Mouse (Mus musculus): ENCODE results near the gene Tmc5. TPM values are rescaled to one million over a fixed set of nuclear protein-coding genes. Genes with fewer than 3 reads are reported as not detected.

The Tmc5 gene
- total and polyA plus RNA-seq, 2 experiments from 2014 or later, result 0.14 TPM; not detected in 1

GRCm38 (mm10) chr7:118610721-118611120, 13.6 kb downstream of the Tmc5 start:
- H3K4me1 ChIP-seq (ENCODE audit: control insufficient read depth, insufficient read depth), result no peaks in the 10 kb centered on the region
- DNase-seq (ENCODE audit: low spot score), result no peak
- no peaks in the 10 kb centered on the region for H3K36me3 ChIP-seq (replicated peaks; ENCODE audit: control insufficient read depth, insufficient read depth, low read length)
- peaks cover 10% of the 10 kb centered on the region for H3K27me3 ChIP-seq (ENCODE audit: control insufficient read depth, insufficient read depth, low read length)
- no peak overlapping the region for H3K4me3 ChIP-seq (ENCODE audit: low read depth, low read length)
- no peak for ATAC-seq (ENCODE audit: insufficient read depth, low read depth)
- H3K9me3 ChIP-seq (replicated peaks; ENCODE audit: control insufficient read depth, low read length), result no peaks in the 10 kb centered on the region
- no peak overlapping the region for H3K9ac ChIP-seq (replicated peaks; ENCODE audit: low read depth, low read length)
- no peak overlapping the region for H3K27ac ChIP-seq (ENCODE audit: low read depth)
- H3K4me2 ChIP-seq (ENCODE audit: low read depth, low read length), result no peak overlapping the region
- no peak for TF ChIP-seq CTCF (IDR thresholded peaks at IDR 0.05; ENCODE audit: low read depth)
- no peak for TF ChIP-seq EP300 (IDR thresholded peaks at IDR 0.05; ENCODE audit: low read depth)
- 75% methylated on average over 13 of the region's 13 CpGs for WGBS

- no peak for DNase-seq (ENCODE audit: low spot score)
- H3K4me1 ChIP-seq (ENCODE audit: control insufficient read depth, insufficient read depth), result no peaks in the 10 kb centered on the region
- H3K9ac ChIP-seq (replicated peaks; ENCODE audit: low read depth, low read length), result no peak overlapping the region
- H3K27me3 ChIP-seq (ENCODE audit: control insufficient read depth, insufficient read depth, low read length), result peaks cover 10% of the 10 kb centered on the region
- no peaks in the 10 kb centered on the region for H3K9me3 ChIP-seq (replicated peaks; ENCODE audit: control insufficient read depth, low read length)
- no peak overlapping the region for H3K27ac ChIP-seq (ENCODE audit: low read depth)
- 79% methylated on average over 4 of the region's 4 CpGs for WGBS
- no peak overlapping the region for H3K4me2 ChIP-seq (ENCODE audit: low read depth, low read length)
- H3K4me3 ChIP-seq (ENCODE audit: low read depth, low read length), result no peak overlapping the region
- ATAC-seq (ENCODE audit: insufficient read depth, low read depth), result no peak
- no peaks in the 10 kb centered on the region for H3K36me3 ChIP-seq (replicated peaks; ENCODE audit: control insufficient read depth, insufficient read depth, low read length)
- TF ChIP-seq CTCF (IDR thresholded peaks at IDR 0.05; ENCODE audit: low read depth), result no peak
- no peak for TF ChIP-seq EP300 (IDR thresholded peaks at IDR 0.05; ENCODE audit: low read depth)
Observed at GRCm38 (mm10) chr7:118611185-118611749, 14.2 kb downstream of the Tmc5 start.

- no peaks in the 10 kb centered on the region for H3K36me3 ChIP-seq (replicated peaks; ENCODE audit: control insufficient read depth, insufficient read depth, low read length)
- 63% methylated on average over 8 of the region's 8 CpGs for WGBS
- H3K4me1 ChIP-seq (ENCODE audit: control insufficient read depth, insufficient read depth), result no peaks in the 10 kb centered on the region
Observed at GRCm38 (mm10) chr7:118611933-118612332, 14.8 kb downstream of the Tmc5 start.

GRCm38 (mm10) chr7:118614076-118614475, 17.0 kb downstream of the Tmc5 start:
- no peak for TF ChIP-seq EP300 (IDR thresholded peaks at IDR 0.05; ENCODE audit: low read depth)
- TF ChIP-seq CTCF (IDR thresholded peaks at IDR 0.05; ENCODE audit: low read depth), result no peak
- Histone ChIP-seq H3K4me3 (ENCODE audit: low read depth, low read length) (no peak overlapping the region), H3K4me1 (ENCODE audit: control insufficient read depth, insufficient read depth) (no peaks in the 10 kb centered on the region), H3K27me3 (ENCODE audit: control insufficient read depth, insufficient read depth, low read length) (peaks cover 9% of the 10 kb centered on the region), H3K9ac (replicated peaks; ENCODE audit: low read depth, low read length) (no peak overlapping the region), H3K27ac (ENCODE audit: low read depth) (no peak overlapping the region), H3K4me2 (ENCODE audit: low read depth, low read length) (no peak overlapping the region), H3K9me3 (replicated peaks; ENCODE audit: control insufficient read depth, low read length) (no peaks in the 10 kb centered on the region), H3K36me3 (replicated peaks; ENCODE audit: control insufficient read depth, insufficient read depth, low read length) (no peaks in the 10 kb centered on the region)
- ATAC-seq (ENCODE audit: insufficient read depth, low read depth) (no peak), DNase-seq (ENCODE audit: low spot score) (no peak)
- WGBS, result 62% methylated on average over 13 of the region's 13 CpGs

More at GRCm38 (mm10) chr7:118611933-118612332, 14.8 kb downstream of the Tmc5 start:
- no peaks in the 10 kb centered on the region for H3K9me3 ChIP-seq (replicated peaks; ENCODE audit: control insufficient read depth, low read length)
- TF ChIP-seq EP300 (IDR thresholded peaks at IDR 0.05; ENCODE audit: low read depth) (no peak), CTCF (IDR thresholded peaks at IDR 0.05; ENCODE audit: low read depth) (no peak)
- no peak overlapping the region for H3K4me2 ChIP-seq (ENCODE audit: low read depth, low read length)
- H3K9ac ChIP-seq (replicated peaks; ENCODE audit: low read depth, low read length), result no peak overlapping the region
- no peak overlapping the region for H3K27ac ChIP-seq (ENCODE audit: low read depth)
- DNase-seq (ENCODE audit: low spot score), result no peak
- H3K4me3 ChIP-seq (ENCODE audit: low read depth, low read length), result no peak overlapping the region
- no peak for ATAC-seq (ENCODE audit: insufficient read depth, low read depth)
- H3K27me3 ChIP-seq (ENCODE audit: control insufficient read depth, insufficient read depth, low read length), result peaks cover 10% of the 10 kb centered on the region

- H3K9me3 ChIP-seq (replicated peaks; ENCODE audit: control insufficient read depth, low read length), result no peaks in the 10 kb centered on the region
- no peak overlapping the region for H3K9ac ChIP-seq (replicated peaks; ENCODE audit: low read depth, low read length)
- H3K4me1 ChIP-seq (ENCODE audit: control insufficient read depth, insufficient read depth), result no peaks in the 10 kb centered on the region
- DNase-seq (ENCODE audit: low spot score) (no peak), ATAC-seq (ENCODE audit: insufficient read depth, low read depth) (no peak)
- TF ChIP-seq EP300 (IDR thresholded peaks at IDR 0.05; ENCODE audit: low read depth) (no peak), CTCF (IDR thresholded peaks at IDR 0.05; ENCODE audit: low read depth) (no peak)
- WGBS, result 79% methylated on average over 5 of the region's 5 CpGs
- no peak overlapping the region for H3K4me3 ChIP-seq (ENCODE audit: low read depth, low read length)
- no peaks in the 10 kb centered on the region for H3K36me3 ChIP-seq (replicated peaks; ENCODE audit: control insufficient read depth, insufficient read depth, low read length)
- H3K4me2 ChIP-seq (ENCODE audit: low read depth, low read length), result no peak overlapping the region
- no peak overlapping the region for H3K27ac ChIP-seq (ENCODE audit: low read depth)
- peaks cover 4% of the 10 kb centered on the region; the same call in 1 of the 2 replicates for H3K27me3 ChIP-seq (ENCODE audit: control insufficient read depth, insufficient read depth, low read length)
Observed at GRCm38 (mm10) chr7:118618104-118618503, 21.0 kb downstream of the Tmc5 start.

All from heart, postnatal 0 days (tissue).